Mouse (Mus musculus) skeletal muscle tissue, postnatal 0 days (tissue): Measurements from ENCODE around the gene Gm18336. TPM values are rescaled to one million over a fixed set of nuclear protein-coding genes. Genes with fewer than 3 reads are reported as not detected.

Experiments
- polyA plus RNA-seq: library from polyadenylated mRNA; unstranded; fragments of >200 nt; fragmentation: Nextera tagmentation; extraction: Ambion mirVana; gene quantifications from 2 replicates; pipeline ENCODE4 v1.2.1, GENCODE M21; 2015

The Gm18336 gene
- not detected in 2 replicates for polyA plus RNA-seq

DNA sequence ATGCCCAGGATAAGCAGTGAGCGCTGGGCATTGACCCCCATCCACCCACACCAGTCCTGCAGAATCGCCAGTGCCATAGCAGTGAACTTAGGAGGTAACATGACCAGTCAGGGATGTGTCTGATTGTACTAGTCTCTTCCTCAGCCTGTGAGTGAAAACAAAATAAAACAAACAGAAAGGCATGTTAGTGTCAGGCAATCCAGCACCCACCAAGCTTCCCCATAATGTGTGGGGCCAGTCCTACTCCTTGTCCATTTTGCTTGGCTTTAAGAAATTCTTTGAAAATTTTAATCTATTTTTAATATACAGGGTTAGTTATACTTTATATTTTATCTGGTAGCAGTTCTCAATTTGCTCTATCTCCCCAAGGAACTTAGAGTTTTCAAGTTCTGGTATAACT is at the start of gene Gm18336:
Gene Gm18336 (minus strand): TSS at position 101 of the 400 bp plus-strand sequence.

DNA sequence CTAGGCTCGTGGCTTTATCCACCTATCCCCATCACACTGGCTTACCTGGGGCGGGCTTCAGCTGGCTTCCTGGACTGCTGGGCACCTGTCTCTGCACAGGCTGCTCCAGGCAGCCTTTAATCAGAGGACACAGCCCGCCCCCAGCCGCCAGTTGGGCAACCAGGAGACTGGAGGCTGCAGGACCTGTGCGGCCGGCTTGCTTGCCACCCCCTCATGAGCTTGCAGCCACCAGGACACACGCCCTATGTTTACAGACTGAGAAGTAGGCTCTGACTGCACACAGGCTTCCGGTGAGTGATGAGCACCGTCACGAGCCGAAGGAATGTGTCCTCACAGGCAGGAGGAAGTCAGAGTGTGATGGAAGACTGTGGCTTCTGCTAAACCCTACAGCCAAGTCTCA is 36.7 kb upstream of the Gm18336 start, which contains the start of gene Trex2:
Gene Trex2 (minus strand): TSS at position 93 of the 400 bp plus-strand sequence.

GRCm38 (mm10) chrX:73410880-73411517 is 12.5 kb upstream of the Gm18336 start, which contains the start of gene Zfp92:
Gene Zfp92 (plus strand): TSS chrX:73411096.

Other genes starting within 250 kb of the Gm18336 start
- gene Xlr5b, start 249.9 kb downstream of the Gm18336 start, polyA plus RNA-seq = not detected in 2 replicates
- not detected in 2 replicates for gene DXBay18, start 249.3 kb downstream of the Gm18336 start, polyA plus RNA-seq
- gene Spin2d, start 221.7 kb downstream of the Gm18336 start, polyA plus RNA-seq = not detected in 2 replicates
- gene Xlr3b, start 206.5 kb downstream of the Gm18336 start, polyA plus RNA-seq = 0.63 and 11.3 TPM in 2 replicates
- 1.3 TPM in 1 of 2 replicates, not detected in the other for gene Xlr4b, start 184.4 kb downstream of the Gm18336 start, polyA plus RNA-seq
- 13.3 and 14.3 TPM in 2 replicates for gene F8a, start 170.4 kb downstream of the Gm18336 start, polyA plus RNA-seq
- 0.19 and 0.22 TPM in 2 replicates for gene Xlr4c, start 155.6 kb downstream of the Gm18336 start, polyA plus RNA-seq
- gene Xlr3c, start 133.3 kb downstream of the Gm18336 start, polyA plus RNA-seq = not detected in 2 replicates
- gene Xlr5a, start 105.8 kb downstream of the Gm18336 start, polyA plus RNA-seq = 0.09 TPM in 1 of 2 replicates, not detected in the other
- gene Xlr5c, start 105.8 kb downstream of the Gm18336 start, polyA plus RNA-seq = not detected in 2 replicates
- not detected in 2 replicates for gene Gm45015, start 61.9 kb downstream of the Gm18336 start, polyA plus RNA-seq
- 8.3 and 8.4 TPM in 2 replicates for gene Zfp275, start 56.1 kb downstream of the Gm18336 start, polyA plus RNA-seq
- not detected in 2 replicates for gene Zfp92, start 12.4 kb upstream of the Gm18336 start, polyA plus RNA-seq
- gene Trex2, start 36.6 kb upstream of the Gm18336 start, polyA plus RNA-seq = 4.8 TPM in 1 of 2 replicates, not detected in the other
- gene Haus7, start 60.3 kb upstream of the Gm18336 start, polyA plus RNA-seq = 33.9 and 41.3 TPM in 2 replicates
- gene Bgn, start 84.9 kb upstream of the Gm18336 start, polyA plus RNA-seq = 103 and 135 TPM in 2 replicates
- gene Atp2b3, start 104.3 kb upstream of the Gm18336 start, polyA plus RNA-seq = 3.7 and 4.4 TPM in 2 replicates
- 0.13 and 0.45 TPM in 2 replicates for gene Dusp9, start 240.7 kb upstream of the Gm18336 start, polyA plus RNA-seq